Mouse (Mus musculus) megakaryocyte, embryonic 14.5 days (primary cell): ENCODE data around the gene Coro1b.

Experiments used
- FLI1 ChIP-seq: IDR thresholded peaks from 2 replicates; pipeline ENCODE4 v1.6.1; 2012; ENCODE audit warnings: low read length, inconsistent platforms, mixed read lengths
- GATA1 ChIP-seq: IDR thresholded peaks from 3 replicates; pipeline ENCODE4 v1.6.1; 2012; ENCODE audit warnings: mixed read lengths, low read length, inconsistent platforms, borderline replicate concordance

DNA sequence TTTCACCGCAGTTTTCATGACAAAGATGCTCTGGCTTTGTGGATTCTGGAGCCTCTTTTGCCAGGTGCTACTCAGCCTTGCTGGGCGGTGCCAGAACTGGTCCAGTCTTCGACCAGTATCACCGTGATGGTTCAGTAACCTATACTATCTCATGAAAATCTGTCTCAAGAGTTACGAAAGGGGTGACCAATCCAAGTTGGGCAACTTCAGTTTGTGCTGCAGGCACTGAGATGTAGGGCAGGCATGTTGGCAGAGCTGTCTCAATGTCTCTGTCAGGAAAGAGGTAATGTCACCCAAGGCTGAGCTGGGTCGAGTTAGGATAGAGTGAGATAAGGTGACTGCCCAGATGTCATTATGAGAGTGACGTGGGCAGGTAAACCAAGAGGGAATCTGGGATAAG, 32.0 kb downstream of the Coro1b start:
- no peak for TF ChIP-seq GATA1
- no peak for TF ChIP-seq FLI1
